Mouse (Mus musculus): Measurements from ENCODE around the gene Sit1. TPM values are rescaled to one million over a fixed set of nuclear protein-coding genes. Genes with fewer than 3 reads are reported as not detected.
"Not testable (repeated sequence)": the region's sequence is repeated elsewhere in the genome, so short reads cannot be mapped to it uniquely, and the experiment has no call there.

Gene Sit1
- polyA plus RNA-seq, 1 experiment = 0.14 TPM

GRCm38 (mm10) chr4:43499407-43500333, 16.1 kb upstream of the Sit1 start, which contains the start of gene Arhgef39:
Gene Arhgef39, minus strand, starts transcription at chr4:43499695.
- DNase-seq (ENCODE audit: low read depth) = no peak

- no peak for DNase-seq (ENCODE audit: low read depth)
Measured at GRCm38 (mm10) chr4:43498983-43499382, 15.4 kb upstream of the Sit1 start.

- no peak for DNase-seq (ENCODE audit: low read depth)
Measured at GRCm38 (mm10) chr4:43497946-43498345, 14.4 kb upstream of the Sit1 start.

- DNase-seq (ENCODE audit: low read depth) = no peak
Measured at GRCm38 (mm10) chr4:43497405-43497804, 13.9 kb upstream of the Sit1 start.

GRCm38 (mm10) chr4:43496587-43496986, 13.1 kb upstream of the Sit1 start:
- DNase-seq (ENCODE audit: low read depth) = no peak

- DNase-seq (ENCODE audit: low read depth) = no peak
Measured at GRCm38 (mm10) chr4:43493846-43494240, 10.3 kb upstream of the Sit1 start.

GRCm38 (mm10) chr4:43493186-43493845, 9.8 kb upstream of the Sit1 start:
- DNase-seq (ENCODE audit: low read depth) = no peak

GRCm38 (mm10) chr4:43492821-43493185, 9.3 kb upstream of the Sit1 start, which contains the start of gene Ccdc107:
Gene Ccdc107, plus strand, starts transcription at chr4:43492900.
- no peak for DNase-seq (ENCODE audit: low read depth)

GRCm38 (mm10) chr4:43492101-43492820, 8.7 kb upstream of the Sit1 start:
- no peak for DNase-seq (ENCODE audit: low read depth)

GRCm38 (mm10) chr4:43490801-43491200, 7.3 kb upstream of the Sit1 start:
- DNase-seq (ENCODE audit: low read depth) = no peak

- DNase-seq (ENCODE audit: low read depth) = no peak
Measured at GRCm38 (mm10) chr4:43489611-43490010, 6.1 kb upstream of the Sit1 start.

GRCm38 (mm10) chr4:43485666-43486065, 2.1 kb upstream of the Sit1 start:
- DNase-seq (ENCODE audit: low read depth) = not testable (repeated sequence)

- no peak for DNase-seq (ENCODE audit: low read depth)
Measured at GRCm38 (mm10) chr4:43482591-43482990, 943 bp downstream of the Sit1 start.

- no peak for DNase-seq (ENCODE audit: low read depth)
Measured at GRCm38 (mm10) chr4:43481894-43482456, 1.6 kb downstream of the Sit1 start.

GRCm38 (mm10) chr4:43480985-43481384, 2.5 kb downstream of the Sit1 start:
- no peak for DNase-seq (ENCODE audit: low read depth)

- no peak for DNase-seq (ENCODE audit: low read depth)
Measured at GRCm38 (mm10) chr4:43478906-43479832, 4.4 kb downstream of the Sit1 start.

- no peak for DNase-seq (ENCODE audit: low read depth)
Measured at GRCm38 (mm10) chr4:43478534-43478858, 5.0 kb downstream of the Sit1 start.

GRCm38 (mm10) chr4:43477857-43478533, 5.5 kb downstream of the Sit1 start:
- DNase-seq (ENCODE audit: low read depth) = no peak

GRCm38 (mm10) chr4:43476604-43477003, 6.9 kb downstream of the Sit1 start:
- no peak for DNase-seq (ENCODE audit: low read depth)

GRCm38 (mm10) chr4:43473636-43474035, 9.9 kb downstream of the Sit1 start:
- DNase-seq (ENCODE audit: low read depth) = no peak
